Mouse (Mus musculus) cerebellum, adult 9-10 months (tissue): ENCODE results near the gene Fzr1.

ENCODE experiments used
- DNase-seq: peaks from one replicate; pipeline ENCODE4 v3.0.0; 2022

The Fzr1 gene

DNA sequence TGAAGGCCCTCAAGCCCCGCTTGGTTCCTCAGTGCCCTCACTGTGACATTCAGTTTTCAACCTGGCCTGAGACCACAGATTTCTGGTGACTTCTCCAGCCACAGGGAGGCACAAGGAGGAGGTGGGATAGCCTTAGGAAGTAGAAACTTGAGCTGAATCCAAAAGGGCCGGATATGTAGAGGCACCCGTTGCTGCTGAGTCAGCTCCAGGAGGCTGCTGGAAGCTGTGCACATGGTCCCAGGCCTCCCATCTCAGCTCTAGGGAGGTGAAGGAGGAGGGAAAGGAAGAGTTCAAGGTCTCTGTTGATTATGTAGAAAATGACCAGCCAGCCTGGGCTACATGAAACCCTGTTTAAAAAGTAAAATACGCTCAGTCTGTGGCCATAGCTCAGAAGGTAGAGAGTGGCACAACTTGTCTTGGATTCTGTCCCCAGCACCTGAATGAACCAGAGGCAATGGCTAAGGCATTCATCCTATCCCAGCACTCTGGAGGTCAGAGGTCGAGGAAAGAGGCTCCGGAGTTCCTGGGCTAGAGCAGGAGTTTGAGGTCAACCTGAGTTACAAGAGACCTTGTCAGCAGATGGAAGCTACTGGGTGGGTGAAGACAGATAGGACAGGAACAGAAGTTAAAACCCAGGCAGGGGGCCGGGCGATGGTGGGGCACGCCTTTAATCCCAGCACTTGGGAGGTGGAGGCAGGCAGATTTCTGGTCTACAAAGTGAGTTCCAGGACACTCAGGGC, 23.4 kb downstream of the Fzr1 start:
- DNase-seq = peak; percentile 38

DNA sequence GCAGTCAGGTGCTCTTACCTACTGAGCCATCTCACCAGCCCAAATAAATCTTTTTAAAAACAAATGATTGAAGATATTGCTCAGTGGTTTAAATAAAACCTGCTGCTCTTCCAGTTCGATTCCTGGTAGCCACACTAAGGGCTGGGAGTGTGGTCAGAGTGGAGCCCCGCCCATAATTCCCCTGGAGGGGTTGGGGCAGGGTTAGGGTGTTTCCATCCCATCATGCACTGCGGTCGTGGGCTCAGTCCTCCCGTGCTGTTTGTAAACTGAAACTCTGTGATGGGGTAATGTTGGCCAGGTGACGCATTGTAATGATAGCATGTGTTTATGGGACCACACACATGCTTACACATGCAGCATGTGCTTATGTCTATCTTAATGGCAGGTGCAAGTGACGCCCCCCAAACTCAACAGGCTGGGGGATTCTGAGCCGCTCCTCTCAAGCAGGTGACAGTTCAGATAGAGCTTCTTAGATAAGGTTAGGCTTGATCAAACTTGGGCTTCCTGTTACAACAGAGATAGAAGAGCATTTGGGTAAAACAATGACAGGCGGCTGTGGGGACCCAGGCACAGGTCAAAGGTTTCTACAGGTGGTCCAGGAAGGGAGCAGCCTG, 26.5 kb downstream of the Fzr1 start:
- DNase-seq = peak; percentile 51

- DNase-seq = peak; percentile 99
Measured at GRCm38 (mm10) chr10:81350351-81351063, 27.8 kb downstream of the Fzr1 start, which contains the start of gene Hmg20b. Hmg20b (minus strand) TSS chr10:81350480.

GRCm38 (mm10) chr10:81349961-81350350, 28.4 kb downstream of the Fzr1 start:
- DNase-seq = peak; percentile 67

DNA sequence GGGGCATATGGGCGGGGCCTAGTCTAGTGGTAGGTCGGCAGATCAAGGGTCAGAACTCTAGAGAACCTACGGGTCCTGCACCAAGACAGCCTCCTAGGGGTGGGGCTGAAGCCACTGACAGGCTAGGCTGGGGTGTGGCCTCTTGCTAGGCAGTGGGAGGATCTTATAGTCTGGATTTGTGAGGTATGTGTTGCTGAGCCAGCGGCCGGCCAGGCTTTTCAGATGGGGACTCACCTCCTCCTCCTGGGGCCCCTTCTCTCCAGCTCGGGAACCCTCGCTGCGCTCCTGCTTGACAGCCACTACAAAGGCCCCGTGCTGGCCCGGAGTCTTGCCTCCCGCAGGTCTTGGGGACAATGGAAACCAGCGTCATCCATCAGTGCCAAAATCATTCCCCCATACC, 29.2 kb downstream of the Fzr1 start:
- peak; percentile 50 for DNase-seq

- peak; percentile 25 for DNase-seq
Measured at GRCm38 (mm10) chr10:81346453-81347067, 31.8 kb downstream of the Fzr1 start.

- DNase-seq = no peak
Measured at GRCm38 (mm10) chr10:81345162-81345534, 33.2 kb downstream of the Fzr1 start.

- DNase-seq = peak; percentile 47
Measured at GRCm38 (mm10) chr10:81344421-81345161, 33.7 kb downstream of the Fzr1 start.

- no peak for DNase-seq
Measured at GRCm38 (mm10) chr10:81342686-81343505, 35.4 kb downstream of the Fzr1 start, which contains the start of gene Gipc3. Gipc3 (minus strand) TSS chr10:81343266.

- peak; percentile 65 for DNase-seq
Measured at GRCm38 (mm10) chr10:81341333-81341949, 36.9 kb downstream of the Fzr1 start.

- DNase-seq = peak; percentile 32
Measured at GRCm38 (mm10) chr10:81340551-81341332, 37.6 kb downstream of the Fzr1 start.

GRCm38 (mm10) chr10:81336558-81336957, 41.8 kb downstream of the Fzr1 start:
- DNase-seq = no peak

DNA sequence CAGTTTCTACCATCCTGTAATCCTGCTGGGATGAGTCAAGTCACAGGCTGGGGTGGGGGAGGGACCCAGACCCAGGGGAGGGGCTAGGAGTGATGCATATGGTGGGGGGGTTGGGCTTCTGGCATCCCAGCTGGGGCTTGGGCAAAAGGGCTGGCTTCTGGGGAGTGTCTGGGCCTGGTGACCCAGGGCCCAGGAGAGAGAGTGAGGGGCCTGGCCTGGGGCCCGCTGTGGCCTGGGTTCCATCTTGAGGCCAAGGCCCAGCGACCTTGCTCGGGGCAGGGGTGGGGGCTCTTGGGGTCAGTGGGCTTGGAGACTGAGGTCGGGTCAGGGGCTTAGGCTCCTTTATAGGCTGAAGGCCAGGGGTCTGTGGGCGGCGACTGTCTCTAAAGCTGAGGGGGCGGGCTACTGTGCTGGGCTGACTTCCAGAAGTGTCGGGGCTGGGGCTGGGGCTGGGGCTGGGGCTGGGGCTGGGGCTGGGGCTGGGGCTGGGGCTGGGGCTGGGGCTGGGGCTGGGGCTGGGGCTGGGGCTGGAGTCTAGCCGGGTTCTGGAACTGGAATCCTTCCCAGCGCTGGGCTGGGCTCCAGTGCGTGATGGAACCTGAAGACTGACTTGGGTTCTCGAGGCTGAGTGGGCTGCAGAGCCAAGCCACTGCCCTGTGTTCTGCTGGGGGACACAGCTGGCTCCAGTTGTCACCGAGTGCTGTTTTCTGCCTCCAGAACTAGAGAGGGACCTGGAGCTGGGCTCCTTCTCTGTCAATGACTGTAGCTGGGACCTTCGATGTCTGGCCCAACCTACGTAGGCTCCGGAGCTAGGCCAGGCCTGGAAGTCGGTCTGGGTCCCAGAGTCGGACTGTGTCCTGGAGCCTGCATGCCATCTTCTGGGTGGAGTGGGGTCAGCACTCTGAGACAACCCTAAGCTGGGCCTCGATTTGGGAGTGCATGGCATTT, 42.6 kb downstream of the Fzr1 start:
- no peak for DNase-seq

- DNase-seq = no peak
Measured at GRCm38 (mm10) chr10:81334324-81334723, 44.0 kb downstream of the Fzr1 start.

DNA sequence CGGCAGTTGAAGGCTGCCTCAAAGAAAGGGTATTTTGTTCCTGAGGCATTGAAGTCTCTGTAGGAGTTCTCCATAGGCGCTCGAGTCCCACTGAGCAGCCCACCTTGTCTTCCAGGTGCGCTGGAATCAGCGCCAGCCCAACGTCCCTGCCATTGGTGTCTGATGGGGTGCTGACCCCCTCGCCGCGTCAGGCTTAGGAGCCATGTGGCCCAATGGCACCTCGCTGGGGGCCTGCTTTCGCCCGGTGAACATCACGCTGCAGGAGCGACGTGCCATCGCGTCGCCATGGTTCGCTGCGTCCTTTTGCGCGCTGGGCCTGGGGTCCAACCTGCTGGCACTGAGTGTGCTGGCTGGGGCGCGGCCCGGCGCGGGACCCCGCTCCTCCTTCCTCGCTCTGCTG, 46.0 kb downstream of the Fzr1 start:
- DNase-seq = no peak

- DNase-seq = no peak
Measured at GRCm38 (mm10) chr10:81330007-81330406, 48.3 kb downstream of the Fzr1 start.

- DNase-seq = peak; percentile 22
Measured at GRCm38 (mm10) chr10:81329194-81329975, 48.9 kb downstream of the Fzr1 start.

- DNase-seq = no peak
Measured at GRCm38 (mm10) chr10:81328386-81328785, 49.9 kb downstream of the Fzr1 start, which contains the start of gene Tbxa2r. Tbxa2r (plus strand) TSS chr10:81328731.
